Mouse (Mus musculus) spleen, adult 2 months (tissue): ENCODE results near the gene Gen1.

ENCODE experiments used
- CTCF ChIP-seq: fragments of 200-500 bp; IDR thresholded peaks from 2 replicates; pipeline ENCODE4 v1.5.1; 2011; ENCODE audit warnings: mild to moderate bottlenecking, inconsistent platforms; ENCODE audit not compliant: insufficient read depth, insufficient read length, insufficient replicate concordance; ENCODE audit errors: extremely low read depth
- POLR2A ChIP-seq: fragments of 200-500 bp; IDR thresholded peaks from 2 replicates; pipeline ENCODE4 v1.6.1; 2011; ENCODE audit warnings: low read depth, low read length, inconsistent platforms

DNA sequence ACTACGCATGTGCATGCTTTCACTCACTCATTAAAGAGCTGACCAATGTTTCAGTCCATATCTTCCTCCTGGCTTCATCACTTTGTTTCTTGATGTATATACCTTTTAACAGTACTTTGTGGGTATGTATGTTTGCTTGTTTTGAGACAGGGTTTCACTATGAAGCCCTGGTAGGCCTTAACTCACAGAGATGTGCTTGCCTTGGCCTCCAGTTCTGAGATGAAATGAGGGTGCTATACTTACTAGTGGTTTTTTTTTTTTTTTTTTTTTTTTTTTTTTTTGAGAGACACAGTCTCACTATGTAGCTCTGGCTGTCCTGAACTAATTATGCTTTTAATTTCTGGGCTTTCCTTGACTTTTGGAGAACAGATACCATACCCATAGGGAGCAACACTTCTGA lies 18.1 kb downstream of the Gen1 start:
- TF ChIP-seq POLR2A: no peak
- no peak for TF ChIP-seq CTCF
